Mouse (Mus musculus): ENCODE results near the gene Strip1.
A peak's percentile ranks its signal among the peaks of the same experiment; 100 is the strongest.

The Strip1 gene

GRCm38 (mm10) chr3:107626751-107627150 is 4.7 kb downstream of the Strip1 start:
- DNase-seq = no peak

- DNase-seq = no peak
Observed at GRCm38 (mm10) chr3:107625536-107625935, 6.0 kb downstream of the Strip1 start.

GRCm38 (mm10) chr3:107624424-107624823 is 7.1 kb downstream of the Strip1 start:
- no peak for DNase-seq

- no peak for DNase-seq
Observed at GRCm38 (mm10) chr3:107622537-107622936, 9.0 kb downstream of the Strip1 start.

GRCm38 (mm10) chr3:107621286-107622075 is 10.0 kb downstream of the Strip1 start:
- DNase-seq = no peak

- no peak for DNase-seq
Observed at GRCm38 (mm10) chr3:107619911-107620310, 11.6 kb downstream of the Strip1 start.

- DNase-seq = no peak
Observed at GRCm38 (mm10) chr3:107617800-107618199, 13.7 kb downstream of the Strip1 start.

GRCm38 (mm10) chr3:107612902-107613525 is 18.5 kb downstream of the Strip1 start:
- DNase-seq = peak; percentile 91 to 92

GRCm38 (mm10) chr3:107611394-107611793 is 20.1 kb downstream of the Strip1 start:
- no peak for DNase-seq

- DNase-seq = peak; percentile 32 to 45
Observed at GRCm38 (mm10) chr3:107609376-107609775, 22.1 kb downstream of the Strip1 start.

- DNase-seq = no peak
Observed at GRCm38 (mm10) chr3:107608808-107609207, 22.7 kb downstream of the Strip1 start.

- DNase-seq = peak; percentile 55 to 60
Observed at GRCm38 (mm10) chr3:107607221-107607620, 24.3 kb downstream of the Strip1 start.

GRCm38 (mm10) chr3:107605304-107605703 is 26.2 kb downstream of the Strip1 start:
- DNase-seq = peak; percentile 82 to 85

- no peak for DNase-seq
Observed at GRCm38 (mm10) chr3:107600127-107600526, 31.4 kb downstream of the Strip1 start.

- no peak for DNase-seq
Observed at GRCm38 (mm10) chr3:107597586-107598389, 33.7 kb downstream of the Strip1 start.

- no peak for DNase-seq
Observed at GRCm38 (mm10) chr3:107597134-107597533, 34.4 kb downstream of the Strip1 start.

- peak; percentile 58 to 68 for DNase-seq
Observed at GRCm38 (mm10) chr3:107596559-107596958, 34.9 kb downstream of the Strip1 start.

GRCm38 (mm10) chr3:107595938-107596461 is 35.5 kb downstream of the Strip1 start:
- DNase-seq = no peak

GRCm38 (mm10) chr3:107595264-107595937 is 36.1 kb downstream of the Strip1 start:
- peak in 1 of 2 experiments; percentile 58 for DNase-seq

GRCm38 (mm10) chr3:107594662-107595263 is 36.7 kb downstream of the Strip1 start, which contains the start of gene Alx3:
Gene Alx3, plus strand, starts transcription at chr3:107595031.
- DNase-seq = no peak

GRCm38 (mm10) chr3:107593632-107594031 is 37.9 kb downstream of the Strip1 start:
- DNase-seq = no peak

GRCm38 (mm10) chr3:107591612-107592011 is 39.9 kb downstream of the Strip1 start:
- no peak for DNase-seq
